Mouse (Mus musculus) 3T3-L1 (cell line): ENCODE results near the gene Gm8257.
"Not testable (repeated sequence)": the region's sequence is repeated elsewhere in the genome, so short reads cannot be mapped to it uniquely, and the experiment has no call there.

Source experiments
- DNase-seq: peaks from one replicate; pipeline ENCODE4 v3.0.0-alpha.2; 2015; ENCODE audit warnings: low read depth, low spot score

The Gm8257 gene

DNA sequence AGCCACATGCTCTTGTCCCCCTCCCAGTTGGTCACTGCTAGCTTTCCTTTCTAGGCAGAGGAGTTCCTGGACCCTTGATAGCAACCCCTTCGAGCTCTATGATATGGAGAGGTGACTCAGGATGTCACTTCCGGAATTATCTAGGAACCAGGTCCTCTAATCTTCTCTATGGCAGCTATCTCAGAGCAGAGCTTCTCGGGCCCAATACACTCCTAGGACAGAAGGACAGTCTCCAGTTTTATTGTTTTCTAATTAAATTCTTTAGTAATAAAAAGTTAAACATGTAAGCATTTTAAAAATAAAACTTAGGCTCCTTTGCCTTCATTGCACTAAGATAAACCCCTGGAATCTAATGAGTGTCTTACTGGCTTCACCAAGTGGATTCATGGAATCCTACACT, at the start of gene Gm8257:
Gene Gm8257 (minus strand): TSS at position 101 of the 400 bp plus-strand sequence.
- not testable (repeated sequence) for DNase-seq

DNA sequence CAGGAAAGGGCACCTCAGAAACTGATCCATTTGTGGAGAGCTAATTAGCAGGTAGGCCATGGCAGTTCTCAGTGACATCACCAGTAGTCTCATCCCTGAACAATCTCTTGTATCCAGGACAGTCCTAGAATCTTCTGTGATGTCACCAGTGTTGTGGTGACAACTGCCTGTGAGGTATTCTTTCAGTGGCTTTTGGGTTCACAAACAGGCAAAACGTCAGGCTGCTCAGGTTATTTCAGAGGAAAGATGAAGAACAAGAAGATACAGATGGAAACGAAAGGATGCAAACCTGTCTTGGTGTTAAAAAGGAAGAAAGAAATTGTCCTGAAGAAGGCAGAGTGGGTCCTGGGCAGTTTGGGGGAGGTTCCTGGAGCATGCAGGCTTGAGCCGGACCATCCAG, 44.0 kb upstream of the Gm8257 start, which contains the start of gene Gm8267:
Gene Gm8267 (minus strand): TSS at position 101 of the 400 bp plus-strand sequence.
- no peak for DNase-seq

DNA sequence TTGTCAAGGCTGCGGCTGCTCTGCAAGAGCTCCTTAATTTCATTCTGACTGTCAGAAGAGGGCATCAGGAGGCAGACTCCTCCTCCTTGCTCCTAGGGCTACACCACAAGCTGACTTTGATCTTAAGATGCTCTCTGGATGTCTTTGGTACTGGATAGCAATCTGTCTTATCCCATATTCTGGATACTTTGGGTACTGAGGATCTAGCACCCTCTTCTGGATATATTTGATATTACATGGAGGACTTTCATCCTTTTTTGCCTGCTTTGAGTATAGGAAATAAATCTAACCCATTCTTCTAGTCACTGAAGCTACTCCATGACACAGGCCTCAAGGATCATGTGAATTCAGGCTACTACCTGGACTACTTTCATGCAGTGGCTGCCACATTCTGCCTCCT, 36.5 kb upstream of the Gm8257 start:
- not testable (repeated sequence) for DNase-seq

DNA sequence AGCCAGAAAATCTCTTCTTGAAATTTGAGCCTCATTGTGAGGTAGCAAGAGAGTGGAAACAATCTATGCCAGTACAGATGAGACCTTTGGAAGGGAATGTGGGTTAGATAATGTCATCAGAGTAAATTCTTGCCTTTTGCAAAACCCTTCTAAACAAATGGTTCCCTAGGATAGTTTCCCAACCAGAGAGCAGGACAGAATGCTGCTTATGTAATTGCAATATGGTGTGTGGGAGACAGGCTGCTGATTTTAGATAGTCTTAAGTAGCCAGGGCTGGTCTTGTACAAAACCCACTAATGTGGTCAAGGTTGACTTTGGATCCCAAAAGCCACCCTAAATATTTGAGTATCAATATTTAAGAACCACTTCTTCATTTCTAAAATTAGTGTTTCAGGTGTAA, 24.5 kb upstream of the Gm8257 start:
- not testable (repeated sequence) for DNase-seq

DNA sequence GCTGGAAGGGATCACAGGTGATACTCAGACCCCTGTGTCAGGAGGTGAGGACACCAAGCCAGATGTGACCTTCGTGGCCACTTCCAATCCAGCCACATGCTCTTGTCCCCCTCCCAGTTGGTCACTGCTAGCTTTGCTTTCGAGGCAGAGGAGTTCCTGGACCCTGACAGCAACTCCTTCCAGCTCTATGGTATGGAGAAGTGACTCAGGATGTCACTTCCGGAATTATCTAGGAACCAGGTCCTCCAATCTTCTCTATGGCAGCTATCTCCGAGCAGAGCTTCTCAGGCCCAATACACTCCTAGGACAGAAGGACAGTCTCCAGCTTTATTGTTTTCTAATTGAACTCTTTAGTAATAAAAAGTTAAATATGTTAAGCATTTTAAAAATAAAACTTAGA, 78.5 kb downstream of the Gm8257 start, which contains the start of gene Gm5624:
Gene Gm5624 (minus strand): TSS at position 202 of the 400 bp plus-strand sequence.
- not testable (repeated sequence) for DNase-seq
